Mouse (Mus musculus) embryo, embryonic 10 days (tissue): ENCODE measurements at regions not wholly inside any gene's neighbourhood (a gene's known extent, or its start where the extent isn't known, plus 50 kb on each side); places are given as distances from the start of the nearest gene placed in this dataset.
"Not testable (repeated sequence)": the region's sequence is repeated elsewhere in the genome, so short reads cannot be mapped to it uniquely, and the experiment has no call there.

Source experiments
- DNase-seq: peaks from one replicate; pipeline ENCODE4 v3.0.0-alpha.2; 2015; ENCODE audit warnings: low spot score

DNA sequence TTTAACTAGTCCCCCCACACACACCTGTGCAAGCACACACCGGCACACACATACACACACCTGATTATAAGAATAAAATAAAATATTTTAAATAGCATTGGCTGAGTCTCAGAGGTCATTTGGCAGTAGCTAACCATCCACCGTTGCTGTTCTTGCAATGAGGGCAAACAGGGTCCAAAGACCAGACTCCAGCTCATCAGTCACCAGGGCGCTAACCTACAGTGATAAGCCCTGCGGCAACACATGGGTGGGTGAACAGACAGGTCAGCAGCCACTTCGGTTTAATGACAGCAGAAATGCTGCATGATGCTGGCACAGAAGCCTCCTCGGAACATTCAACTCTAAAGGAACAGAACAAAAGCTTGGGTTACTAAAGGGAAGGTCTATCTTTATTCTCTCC, 54.9 kb downstream of the Tas2r134 start:
- no peak for DNase-seq

- DNase-seq, result no peak
Measured at GRCm38 (mm10) chr2:51682745-51683144, 55.4 kb downstream of the Tas2r134 start.

DNA sequence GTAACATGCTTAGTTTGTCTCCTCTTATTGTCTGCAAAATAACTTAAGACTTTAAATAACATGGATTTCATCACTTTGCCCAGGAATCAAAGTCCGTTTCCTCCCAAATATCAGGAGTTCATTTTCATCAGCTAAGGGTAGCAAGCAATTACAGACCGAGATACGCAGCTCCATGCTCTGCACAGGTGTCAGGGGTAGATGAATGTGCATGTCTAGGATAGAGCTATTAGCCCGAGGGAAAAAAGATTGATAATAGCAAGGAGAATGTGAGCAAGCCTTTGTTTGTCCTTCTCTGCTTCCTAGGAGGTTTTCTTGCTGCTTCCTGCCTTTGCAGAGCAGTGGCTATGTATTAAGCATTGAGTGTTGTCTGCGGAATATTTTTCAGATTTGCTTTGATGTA, 77.8 kb downstream of the Tas2r134 start:
- DNase-seq, result no peak

DNA sequence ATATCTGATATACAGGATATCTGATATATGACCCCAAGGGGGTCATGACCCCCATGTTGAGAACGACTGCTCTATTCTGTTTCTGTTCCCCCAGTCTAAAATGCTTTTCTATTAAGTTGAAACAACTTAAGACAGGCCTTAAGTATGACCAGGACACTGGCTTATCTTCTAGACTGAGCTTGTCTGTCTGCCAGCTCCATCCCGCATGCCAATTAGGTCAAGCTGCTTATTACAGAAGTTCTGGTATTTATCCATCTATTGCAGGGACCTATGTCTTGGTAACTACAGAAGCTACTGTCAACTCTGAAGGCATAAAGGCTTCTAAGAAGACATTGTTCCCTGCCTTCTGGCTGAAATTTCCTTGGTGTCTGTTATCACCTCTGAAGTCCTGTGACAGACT, 81.4 kb downstream of the Tas2r134 start:
- no peak for DNase-seq

GRCm38 (mm10) chr2:51712611-51713010, 85.3 kb downstream of the Tas2r134 start:
- DNase-seq, result no peak

DNA sequence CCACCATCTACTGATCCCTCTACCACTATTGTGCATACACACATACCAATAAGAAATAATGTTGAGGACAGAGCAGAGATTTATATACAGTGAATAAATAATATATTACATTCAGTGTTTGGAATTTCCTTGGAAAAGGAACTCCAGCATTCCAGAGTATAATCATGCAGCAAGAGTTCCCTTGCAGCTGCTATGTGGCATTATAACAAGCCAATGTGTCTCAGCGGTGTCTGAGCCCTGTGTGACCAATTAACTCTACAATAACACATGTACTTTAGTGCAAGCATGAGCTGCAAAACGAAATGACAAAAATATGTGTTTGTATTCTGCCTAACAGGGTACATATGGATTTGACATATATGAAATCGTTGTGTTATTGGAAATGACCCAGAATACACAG, 103.5 kb downstream of the Tas2r134 start:
- DNase-seq, result no peak

DNA sequence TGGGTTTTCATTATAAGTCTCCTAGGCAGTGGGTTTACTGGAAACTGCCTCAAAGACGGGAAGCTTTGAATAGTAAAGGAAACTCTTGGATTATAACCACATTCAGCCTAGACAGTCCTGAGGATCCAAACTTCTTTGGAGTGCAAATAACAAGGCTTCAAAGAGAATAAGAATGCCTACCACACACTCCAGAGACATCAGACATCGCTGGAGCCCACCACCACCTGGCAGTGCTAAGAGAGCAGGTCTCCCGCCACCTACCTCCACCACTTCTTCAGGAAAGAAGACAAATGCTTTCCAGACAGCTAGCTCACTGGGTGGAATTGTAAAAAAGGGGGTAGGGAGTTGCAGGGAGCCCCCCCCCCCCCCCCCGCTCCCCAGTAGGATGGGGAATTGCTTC, 104.4 kb downstream of the Tas2r134 start:
- DNase-seq, result no peak

DNA sequence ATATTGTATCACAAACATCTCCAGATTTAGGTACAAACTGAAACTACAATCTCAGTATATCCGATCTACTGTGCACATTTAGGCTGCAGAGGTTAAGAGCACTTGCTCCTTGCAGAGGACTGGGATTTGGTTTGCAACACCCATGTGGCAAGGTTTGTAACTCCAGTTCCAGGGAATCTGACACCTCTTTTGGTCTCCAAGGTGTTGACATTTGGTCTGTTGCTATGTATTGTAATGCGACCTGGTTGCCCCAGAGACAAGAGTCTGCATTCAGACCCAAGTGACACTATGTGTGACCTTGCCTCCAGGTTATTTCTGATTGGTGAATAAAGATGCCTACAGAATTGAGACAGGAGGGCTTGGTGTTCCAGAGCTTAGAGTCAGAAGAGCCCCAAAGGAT, 105.0 kb downstream of the Tas2r134 start:
- DNase-seq, result peak; percentile 60

DNA sequence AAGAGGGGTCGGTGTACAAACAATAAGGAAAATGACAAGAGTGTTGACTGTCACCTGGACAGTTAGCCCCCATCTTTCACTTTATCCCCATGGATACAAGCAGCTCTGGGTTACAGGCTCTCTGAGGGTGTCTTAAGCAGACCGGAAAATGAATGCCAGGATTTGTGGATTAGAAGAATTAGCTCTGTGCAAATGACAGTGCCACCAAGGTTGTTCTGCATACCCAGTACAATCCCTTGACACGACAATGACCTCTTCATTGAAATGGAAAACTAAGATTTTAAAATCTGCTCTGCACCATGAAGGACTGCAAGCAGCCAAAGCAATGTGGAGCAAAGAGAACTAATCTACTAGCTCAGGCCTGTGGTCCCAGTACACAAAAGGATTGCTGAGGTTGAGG, 105.9 kb downstream of the Tas2r134 start:
- DNase-seq, result peak; percentile 15

- DNase-seq, result no peak
Measured at GRCm38 (mm10) chr2:51736452-51736851, 109.1 kb downstream of the Tas2r134 start.

DNA sequence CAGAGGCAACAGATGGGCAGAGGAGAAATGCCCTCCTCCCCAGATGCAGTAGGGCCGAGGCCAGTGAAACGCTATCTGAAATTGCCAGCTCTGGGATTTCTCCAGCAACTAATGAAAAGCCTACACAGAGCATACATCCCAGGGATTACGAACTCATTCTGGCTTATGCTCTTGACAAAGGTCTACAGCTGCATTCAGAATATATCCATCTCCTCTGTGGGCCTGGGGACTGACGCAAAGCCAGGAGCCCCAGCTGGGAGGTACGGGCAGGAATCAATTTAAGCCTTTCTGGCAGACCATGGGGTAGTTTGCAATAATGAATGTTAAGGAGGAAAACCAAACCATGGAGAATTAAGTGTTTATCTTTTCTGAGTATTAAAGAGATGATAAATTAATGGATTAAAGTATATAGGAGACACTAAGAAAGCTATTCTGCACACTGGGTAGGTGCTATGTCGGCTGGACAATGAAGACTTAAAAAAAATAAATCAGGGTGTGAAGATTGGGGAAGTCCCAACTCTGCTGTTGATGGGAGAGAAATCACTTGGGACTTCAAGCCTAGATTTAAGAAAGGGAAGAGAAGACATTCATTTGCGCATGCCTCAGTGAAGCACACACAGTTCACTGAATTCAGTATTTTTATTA, 120.5 kb downstream of the Tas2r134 start:
- DNase-seq, result no peak

DNA sequence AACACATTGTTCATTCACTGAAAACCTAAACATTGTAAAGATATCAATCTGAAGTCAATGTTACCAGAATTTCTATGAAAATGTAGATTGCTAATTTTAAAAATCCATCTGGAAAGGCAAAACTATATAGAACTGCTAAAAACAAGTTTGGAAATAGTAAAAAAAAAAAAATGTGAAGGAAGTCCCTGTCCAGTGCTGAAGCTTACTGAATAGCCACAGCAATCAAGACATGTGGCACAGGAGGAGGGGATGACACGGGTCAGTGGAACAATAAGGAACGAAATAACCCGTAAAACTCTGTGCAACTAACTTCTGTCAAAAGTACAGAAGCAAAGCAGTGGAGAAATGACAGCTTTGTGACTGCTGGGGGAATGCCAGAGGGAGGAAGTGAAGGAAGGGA, 121.9 kb downstream of the Tas2r134 start:
- DNase-seq, result no peak

- DNase-seq, result peak; percentile 27
Measured at GRCm38 (mm10) chr2:51752941-51753564, 125.7 kb downstream of the Tas2r134 start.

DNA sequence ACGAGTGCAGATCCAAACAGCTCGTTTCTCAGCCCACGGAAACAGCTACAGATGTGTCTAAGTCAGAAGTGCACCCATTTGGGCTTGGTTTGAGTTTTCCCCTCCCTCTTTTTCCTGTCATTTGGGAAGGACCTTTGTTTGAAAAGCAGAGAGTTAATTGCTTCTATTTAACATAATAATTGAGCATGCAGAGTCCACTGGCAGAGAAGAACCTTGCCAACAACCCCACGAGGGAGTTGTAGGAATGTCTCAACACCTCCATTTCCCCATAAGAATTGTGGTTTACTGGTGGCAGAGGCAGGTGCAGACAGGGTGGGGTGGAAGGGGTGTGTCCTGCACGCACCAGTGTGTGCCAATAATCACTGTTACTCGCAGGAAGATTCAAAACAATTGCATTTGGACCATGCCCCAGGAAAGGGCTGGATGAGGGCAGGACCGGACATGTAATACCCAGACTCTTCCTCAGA, 126.3 kb downstream of the Tas2r134 start:
- DNase-seq, result no peak

DNA sequence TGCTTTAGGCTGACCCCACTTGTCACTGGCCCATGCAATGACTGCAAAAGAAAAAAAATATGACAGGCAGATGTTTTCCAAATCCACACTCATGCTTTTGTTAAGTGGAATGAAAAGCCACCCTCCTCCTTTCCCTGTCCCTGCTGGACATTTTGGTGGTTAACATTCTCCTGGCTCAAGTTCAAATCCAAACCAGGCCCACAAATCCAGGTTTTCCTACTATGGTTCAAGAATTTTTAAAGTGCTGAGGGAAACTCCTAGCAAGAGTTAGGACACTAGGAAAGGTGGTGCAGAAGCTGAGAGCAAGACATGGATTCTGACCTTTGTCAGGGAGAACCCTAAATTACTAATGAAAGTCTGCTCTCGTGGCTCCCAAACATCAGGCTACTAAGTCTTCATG, 130.1 kb downstream of the Tas2r134 start:
- DNase-seq, result no peak

DNA sequence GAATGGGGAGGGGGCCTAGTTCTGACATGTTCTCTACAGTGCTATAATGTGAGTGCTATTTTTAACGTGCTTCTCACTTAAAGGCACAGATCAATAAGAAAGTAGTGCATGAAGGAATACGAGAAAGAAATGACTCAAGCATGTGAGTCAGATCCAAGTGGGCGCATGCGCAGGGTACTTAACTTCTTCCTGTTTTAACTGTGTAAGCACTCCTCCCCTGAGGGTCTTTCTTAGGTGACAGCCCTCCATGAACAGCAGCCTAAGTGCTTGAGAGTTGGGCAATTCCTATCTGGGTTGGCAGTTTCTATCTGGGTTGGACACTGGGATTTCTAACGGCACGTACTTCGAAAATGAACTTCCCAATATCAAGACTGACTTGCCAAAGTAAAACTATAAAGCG, 130.8 kb downstream of the Tas2r134 start:
- no peak for DNase-seq

DNA sequence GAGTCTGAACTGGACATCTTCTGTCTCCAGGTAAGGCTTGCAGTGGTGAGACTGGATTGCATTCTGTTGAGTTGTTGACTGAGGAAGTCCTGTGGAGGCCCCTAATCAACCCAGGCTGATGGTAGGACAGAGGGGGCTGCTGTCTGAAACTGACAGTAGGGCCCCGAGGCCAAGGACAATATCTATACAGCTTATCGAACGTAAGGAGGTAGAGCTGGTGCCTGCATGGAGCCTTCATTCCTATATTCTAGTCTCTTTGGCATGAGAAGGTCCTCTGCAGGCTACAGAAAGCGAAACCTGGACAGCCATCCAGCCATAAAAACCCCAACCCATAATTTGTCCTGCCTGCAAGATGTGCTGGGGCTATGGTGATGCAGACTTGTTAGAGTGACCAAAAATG, 135.6 kb downstream of the Tas2r134 start:
- no peak for DNase-seq

DNA sequence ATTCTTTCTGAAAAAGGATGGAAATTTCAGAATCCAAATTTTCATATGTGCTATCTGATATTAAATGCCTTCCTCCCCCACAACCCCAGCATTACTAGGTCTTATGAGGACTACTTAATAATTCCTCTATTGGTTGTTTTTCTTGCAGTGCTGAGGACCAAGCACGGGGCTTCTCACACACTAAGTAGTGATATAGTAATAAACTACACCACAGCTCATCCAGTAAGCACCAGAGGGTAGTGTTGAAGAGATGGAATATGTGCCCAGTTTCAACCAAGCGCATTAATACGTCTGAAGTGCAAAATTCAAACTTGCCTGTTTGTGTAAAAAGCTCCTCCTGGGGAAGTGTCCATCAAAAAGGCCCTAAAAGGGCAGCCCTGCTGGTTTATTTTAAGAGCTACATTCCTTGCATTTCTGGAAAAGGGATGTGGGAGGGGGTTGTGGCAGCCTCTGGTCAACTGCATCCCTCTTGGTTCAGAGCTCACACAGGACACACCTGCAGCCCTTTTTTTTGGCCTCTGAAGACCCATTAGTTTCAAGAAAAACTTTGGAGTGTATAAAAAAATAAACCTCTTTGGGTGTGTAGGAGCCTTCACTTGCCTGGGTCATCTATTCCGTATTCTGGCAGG, 140.3 kb downstream of the Tas2r134 start:
- peak; percentile 45 for DNase-seq

DNA sequence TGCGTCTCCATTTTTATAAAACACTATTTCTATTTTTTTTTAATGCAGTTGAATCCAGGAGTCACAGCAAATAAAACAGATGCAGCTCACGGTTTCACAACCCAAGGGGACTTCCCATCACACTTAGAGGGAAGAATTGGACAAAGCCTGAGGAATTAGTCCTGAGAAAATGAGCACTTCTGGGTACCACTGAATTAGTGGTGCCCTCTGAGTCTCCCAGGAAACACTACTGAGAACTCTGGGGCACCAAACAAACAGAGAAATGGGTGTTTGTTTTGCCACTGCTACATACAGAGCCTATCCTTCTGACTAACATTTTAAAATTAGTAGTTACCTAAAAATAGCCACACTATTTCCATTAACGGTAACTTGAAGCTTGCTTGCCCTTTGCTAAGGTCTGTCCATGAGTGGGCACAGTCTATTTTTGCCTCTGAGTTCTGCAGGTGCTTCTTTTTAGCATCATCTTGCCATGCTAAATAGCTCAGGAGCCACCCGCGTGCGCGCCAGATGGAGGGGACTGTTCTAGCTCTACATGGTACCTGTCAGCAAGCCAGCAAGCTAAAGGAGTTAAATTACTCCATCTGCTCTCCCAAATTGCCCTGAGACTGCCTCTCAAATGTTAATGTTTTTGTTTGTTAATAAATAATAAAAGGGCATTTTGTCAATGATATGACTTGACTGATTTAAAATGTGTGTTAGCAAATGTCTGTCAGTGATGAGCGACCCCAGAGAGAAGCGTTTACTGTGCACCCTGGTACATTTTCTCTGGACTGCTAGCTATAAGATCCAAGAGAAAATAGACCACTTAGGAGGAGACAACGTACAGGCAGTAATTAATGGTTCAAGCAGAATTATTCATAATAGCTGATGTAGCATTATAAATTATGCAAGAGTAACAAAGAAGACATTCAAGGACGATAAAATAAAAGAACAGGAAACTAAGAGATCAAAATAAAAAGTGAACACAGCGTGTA, 141.3 kb downstream of the Tas2r134 start:
- DNase-seq, result no peak

DNA sequence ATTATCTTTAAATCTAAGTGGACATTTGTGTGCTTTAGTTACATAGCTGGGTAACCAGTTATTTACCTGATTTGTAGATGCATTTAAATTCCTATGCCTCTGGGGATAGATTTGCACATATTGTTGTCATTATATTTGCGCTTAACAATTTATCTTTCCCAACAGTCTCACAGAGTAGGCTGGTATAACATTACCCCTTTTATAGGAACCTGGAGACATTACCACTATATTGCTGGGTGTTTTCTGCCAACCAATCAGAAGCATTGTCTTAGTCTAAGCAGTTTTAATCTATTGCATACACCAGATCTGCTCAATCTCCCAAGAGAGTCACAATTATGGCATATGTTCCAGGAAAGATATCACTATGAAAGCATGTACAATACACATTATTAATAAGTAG, 149.8 kb downstream of the Rbm43 start:
- no peak for DNase-seq

GRCm38 (mm10) chr2:51788896-51789295, 146.1 kb downstream of the Rbm43 start:
- no peak for DNase-seq

DNA sequence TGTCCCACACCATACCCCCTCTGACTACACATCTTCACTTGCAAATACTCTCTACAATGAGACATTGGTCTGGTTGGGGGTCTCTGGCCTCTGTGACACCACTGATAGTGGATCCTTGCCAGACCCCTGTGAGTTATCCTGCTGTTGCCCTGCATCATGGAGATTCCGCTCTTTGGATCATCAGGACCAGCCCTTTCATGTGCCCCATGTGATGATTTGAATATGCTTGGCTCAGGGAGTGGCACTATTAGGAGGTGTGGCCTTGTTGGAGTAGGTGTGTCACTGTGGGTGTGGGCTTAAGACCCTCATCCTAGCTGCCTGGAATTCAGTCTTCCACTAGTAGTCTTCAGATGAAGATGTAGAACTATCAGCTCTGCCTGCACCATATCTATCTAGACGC, 141.7 kb downstream of the Rbm43 start:
- not testable (repeated sequence) for DNase-seq
